Mouse (Mus musculus) liver, embryonic 12.5 days (tissue): ENCODE measurements around the gene Lzic. TPM values are rescaled to one million over a fixed set of nuclear protein-coding genes. Genes with fewer than 3 reads are reported as not detected.

Experiments used
- ATAC-seq: fragments of 200-750 bp; cut with Nextera tagmentation; 2 replicates; pipeline ENCODE4 v1.8.0; 2017; ENCODE audit warnings: moderate number of reproducible peaks, mild to moderate bottlenecking, moderate library complexity
- H3K27ac ChIP-seq: fragments of 300-500 bp; sonication (generic); 2 replicates; pipeline ENCODE4 v1.5.1; 2016; ENCODE audit warnings: mild to moderate bottlenecking
- H3K27me3 ChIP-seq: fragments of 300-500 bp; sonication (generic); replicated peaks from 2 replicates; pipeline ENCODE4 v1.6.1; 2016; ENCODE audit warnings: mild to moderate bottlenecking, moderate library complexity
- H3K36me3 ChIP-seq: fragments of 300-500 bp; sonication (generic); 2 replicates; pipeline ENCODE4 v1.6.1; 2016; ENCODE audit warnings: mild to moderate bottlenecking, moderate library complexity
- H3K4me1 ChIP-seq: fragments of 300-500 bp; sonication (generic); 2 replicates; pipeline ENCODE4 v1.6.1; 2016
- H3K4me2 ChIP-seq: fragments of 300-500 bp; sonication (generic); 2 replicates; pipeline ENCODE4 v1.6.1; 2016; ENCODE audit warnings: mild to moderate bottlenecking, moderate library complexity
- H3K4me3 ChIP-seq: fragments of 300-500 bp; sonication (generic); 2 replicates; pipeline ENCODE4 v1.5.1; 2016; ENCODE audit warnings: mild to moderate bottlenecking, moderate library complexity
- H3K9ac ChIP-seq: fragments of 300-500 bp; sonication (generic); 2 replicates; pipeline ENCODE4 v1.6.1; 2016; ENCODE audit warnings: mild to moderate bottlenecking, moderate library complexity
- H3K9me3 ChIP-seq: fragments of 300-500 bp; sonication (generic); replicated peaks from 2 replicates; pipeline ENCODE4 v1.6.1; 2016; ENCODE audit warnings: mild to moderate bottlenecking, moderate library complexity
- WGBS: fragments of 180-500 bp; shearing (Covaris S2); methylation state at CpG from one replicate; pipeline ENCODE4 v1.1.7; 2016; ENCODE audit not compliant: insufficient replicate concordance; 5-methylcytosine and 5-hydroxymethylcytosine counted together
- microRNA-seq: library from miRNA; unstranded; fragments of <30 nt; microRNA quantifications from one replicate; pipeline ENCODE4, GENCODE M21; 2017
- polyA plus RNA-seq: library from polyadenylated mRNA; unstranded; fragments of >200 nt; fragmentation: Nextera tagmentation; extraction: Ambion mirVana; gene quantifications from 2 replicates; pipeline ENCODE4 v1.2.1, GENCODE M21; 2016

The Lzic gene
- polyA plus RNA-seq, 1 experiment from 2014 or later: 23.8 TPM

- no peak overlapping the region for H3K4me2 ChIP-seq
- no peak overlapping the region for H3K9ac ChIP-seq
- no peak overlapping the region for H3K4me3 ChIP-seq
- WGBS: 39% methylated on average over 5 of the region's 5 CpGs
- no peaks in the 10 kb centered on the region for H3K27me3 ChIP-seq
- H3K4me1 ChIP-seq: peaks cover 14% of the 10 kb centered on the region
- no peak for ATAC-seq
- no peaks in the 10 kb centered on the region for H3K36me3 ChIP-seq
- H3K27ac ChIP-seq: no peak overlapping the region
- no peaks in the 10 kb centered on the region for H3K9me3 ChIP-seq
Measured at GRCm38 (mm10) chr4:149541935-149542334, 56.9 kb downstream of the Lzic start.

- H3K9ac ChIP-seq: no peak overlapping the region
- peaks cover 17% of the 10 kb centered on the region for H3K4me1 ChIP-seq
- no peaks in the 10 kb centered on the region for H3K27me3 ChIP-seq
- no peak overlapping the region for H3K27ac ChIP-seq
- H3K4me2 ChIP-seq: no peak overlapping the region
- no peak overlapping the region for H3K4me3 ChIP-seq
- no peaks in the 10 kb centered on the region for H3K36me3 ChIP-seq
- 81% methylated on average over 12 of the region's 12 CpGs for WGBS
- no peaks in the 10 kb centered on the region for H3K9me3 ChIP-seq
- ATAC-seq: no peak
Measured at GRCm38 (mm10) chr4:149542431-149542830, 57.4 kb downstream of the Lzic start.

GRCm38 (mm10) chr4:149542927-149543553, 58.0 kb downstream of the Lzic start:
- no peak overlapping the region for H3K4me3 ChIP-seq
- H3K4me2 ChIP-seq: no peak overlapping the region
- ATAC-seq: no peak
- H3K9ac ChIP-seq: no peak overlapping the region
- H3K27ac ChIP-seq: no peak overlapping the region
- peaks cover 20% of the 10 kb centered on the region for H3K4me1 ChIP-seq
- H3K27me3 ChIP-seq: no peaks in the 10 kb centered on the region
- WGBS: 48% methylated on average over 10 of the region's 10 CpGs
- no peaks in the 10 kb centered on the region for H3K9me3 ChIP-seq
- H3K36me3 ChIP-seq: no peaks in the 10 kb centered on the region

- no peak overlapping the region for H3K4me3 ChIP-seq
- peaks cover 20% of the 10 kb centered on the region for H3K4me1 ChIP-seq
- no peak for ATAC-seq
- no peak overlapping the region for H3K27ac ChIP-seq
- H3K9ac ChIP-seq: no peak overlapping the region
- H3K27me3 ChIP-seq: no peaks in the 10 kb centered on the region
- H3K9me3 ChIP-seq: no peaks in the 10 kb centered on the region
- no peak overlapping the region for H3K4me2 ChIP-seq
- 76% methylated on average over 8 of the region's 8 CpGs for WGBS
- no peaks in the 10 kb centered on the region for H3K36me3 ChIP-seq
Measured at GRCm38 (mm10) chr4:149544892-149545291, 59.9 kb downstream of the Lzic start.

Small RNAs within 50 kb of the gene (microRNA-seq; reads per million reads assigned to microRNA genes)
- not detected for gene Mir5616

Other genes with a start within 250 kb of the Lzic start
- 9.1 and 9.2 TPM in 2 replicates for gene Kif1b, start 177.5 kb upstream of the Lzic start, polyA plus RNA-seq
- 25.1 and 26.4 TPM in 2 replicates for gene Ube4b, start 58.5 kb upstream of the Lzic start, polyA plus RNA-seq
- not detected in 2 replicates for gene Rbp7, start 30.3 kb upstream of the Lzic start, polyA plus RNA-seq
- 0.21 TPM in 1 of 2 replicates, not detected in the other for gene Tmem274, start 7.9 kb upstream of the Lzic start, polyA plus RNA-seq
- 6.8 and 8.4 TPM in 2 replicates for gene Nmnat1, start within 50 bp of the Lzic start, polyA plus RNA-seq
- 10.0 and 10.1 TPM in 2 replicates for gene Ctnnbip1, start 33.0 kb downstream of the Lzic start, polyA plus RNA-seq
- 6.2 and 6.9 TPM in 2 replicates for gene Clstn1, start 101.2 kb downstream of the Lzic start, polyA plus RNA-seq
- gene Pik3cd, start 217.3 kb downstream of the Lzic start, polyA plus RNA-seq: 7.6 and 8.9 TPM in 2 replicates